Mouse (Mus musculus) lung, embryonic 14.5 days (tissue): ENCODE results near the gene Oca2. TPM values are rescaled to one million over a fixed set of nuclear protein-coding genes. Genes with fewer than 3 reads are reported as not detected.

Experiments used
- ATAC-seq: fragments of 200-750 bp; cut with Nextera tagmentation; 2 replicates; pipeline ENCODE4 v1.8.0; 2017; ENCODE audit warnings: mild to moderate bottlenecking, moderate TSS enrichment, moderate library complexity; ENCODE audit not compliant: insufficient read depth
- DNase-seq: peaks from one replicate; pipeline ENCODE4 v3.0.0-alpha.2; 2015
- H3K27ac ChIP-seq: fragments of 300-500 bp; sonication (generic); 2 replicates; pipeline ENCODE4 v1.5.1; 2014; ENCODE audit warnings: low read depth, mild to moderate bottlenecking, moderate library complexity
- H3K27me3 ChIP-seq: fragments of 300-500 bp; sonication (generic); 2 replicates; pipeline ENCODE4 v1.6.1; 2014; ENCODE audit warnings: low read length, control low read depth; ENCODE audit not compliant: insufficient read depth
- H3K36me3 ChIP-seq: fragments of 300-500 bp; sonication (generic); 2 replicates; pipeline ENCODE4 v1.6.1; 2014; ENCODE audit warnings: control low read depth; ENCODE audit not compliant: insufficient read depth
- H3K4me1 ChIP-seq: fragments of 300-500 bp; sonication (generic); 2 replicates; pipeline ENCODE4 v1.6.1; 2014; ENCODE audit warnings: antibody characterized with exemption, control low read depth; ENCODE audit not compliant: insufficient read depth
- H3K4me2 ChIP-seq: fragments of 300-500 bp; sonication (generic); 2 replicates; pipeline ENCODE4 v1.6.1; 2014; ENCODE audit warnings: mild to moderate bottlenecking
- H3K4me3 ChIP-seq: fragments of 300-500 bp; sonication (generic); 2 replicates; pipeline ENCODE4 v1.5.1; 2014; ENCODE audit warnings: low read depth, low read length
- H3K9ac ChIP-seq: fragments of 300-500 bp; sonication (generic); 2 replicates; pipeline ENCODE4 v1.6.1; 2014
- H3K9me3 ChIP-seq: fragments of 300-500 bp; sonication (generic); 2 replicates; pipeline ENCODE4 v1.6.1; 2016; ENCODE audit warnings: low read depth, low read length, control low read depth
- CTCF ChIP-seq: IDR thresholded peaks from 2 replicates; pipeline ENCODE4 v1.5.1; 2016; ENCODE audit warnings: antibody characterized with exemption, low read depth
- WGBS: fragments of 180-500 bp; shearing (Covaris S2); extraction: QIAGEN DNeasy Blood & Tissue Kit; methylation state at CpG from one replicate; pipeline ENCODE4 v1.1.7; 2014; 5-methylcytosine and 5-hydroxymethylcytosine counted together
- polyA plus RNA-seq: library from polyadenylated mRNA; unstranded; fragments of >200 nt; fragmentation: Nextera tagmentation; extraction: Ambion mirVana; gene quantifications from 2 replicates; pipeline ENCODE4 v1.2.1, GENCODE M21; 2014

The Oca2 gene
- polyA plus RNA-seq, 1 experiment from 2014 or later, result not detected

DNA sequence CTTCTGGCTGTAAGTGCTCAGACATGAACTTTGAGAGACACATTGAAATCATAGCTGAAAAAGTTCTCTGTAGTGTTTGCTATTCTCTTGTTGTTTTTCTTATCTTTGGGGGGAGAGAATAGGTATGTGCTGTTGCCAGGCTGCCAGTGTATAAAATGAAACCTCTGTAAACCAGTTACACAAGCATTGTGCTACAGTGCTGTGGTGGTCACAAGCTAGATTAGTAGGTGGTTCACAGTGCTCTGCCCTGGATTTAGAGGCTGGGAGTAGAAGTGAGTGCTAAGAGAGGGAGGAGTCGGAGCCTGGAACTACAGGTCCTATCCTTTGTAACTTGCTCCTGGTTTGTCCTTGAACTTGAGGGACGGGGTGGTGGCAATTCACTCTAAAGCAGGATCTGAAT, 148.7 kb downstream of the Oca2 start:
- no peak overlapping the region for H3K27ac ChIP-seq
- H3K4me1 ChIP-seq, result no peaks in the 10 kb centered on the region
- no peak overlapping the region for H3K9ac ChIP-seq
- H3K4me3 ChIP-seq, result no peak overlapping the region
- H3K4me2 ChIP-seq, result no peak overlapping the region
- H3K36me3 ChIP-seq, result no peaks in the 10 kb centered on the region
- H3K27me3 ChIP-seq, result no peaks in the 10 kb centered on the region
- no peak for ATAC-seq
- 61% methylated on average over 2 of the region's 2 CpGs for WGBS
- TF ChIP-seq CTCF, result no peak
- H3K9me3 ChIP-seq, result no peaks in the 10 kb centered on the region
- DNase-seq, result no peak

DNA sequence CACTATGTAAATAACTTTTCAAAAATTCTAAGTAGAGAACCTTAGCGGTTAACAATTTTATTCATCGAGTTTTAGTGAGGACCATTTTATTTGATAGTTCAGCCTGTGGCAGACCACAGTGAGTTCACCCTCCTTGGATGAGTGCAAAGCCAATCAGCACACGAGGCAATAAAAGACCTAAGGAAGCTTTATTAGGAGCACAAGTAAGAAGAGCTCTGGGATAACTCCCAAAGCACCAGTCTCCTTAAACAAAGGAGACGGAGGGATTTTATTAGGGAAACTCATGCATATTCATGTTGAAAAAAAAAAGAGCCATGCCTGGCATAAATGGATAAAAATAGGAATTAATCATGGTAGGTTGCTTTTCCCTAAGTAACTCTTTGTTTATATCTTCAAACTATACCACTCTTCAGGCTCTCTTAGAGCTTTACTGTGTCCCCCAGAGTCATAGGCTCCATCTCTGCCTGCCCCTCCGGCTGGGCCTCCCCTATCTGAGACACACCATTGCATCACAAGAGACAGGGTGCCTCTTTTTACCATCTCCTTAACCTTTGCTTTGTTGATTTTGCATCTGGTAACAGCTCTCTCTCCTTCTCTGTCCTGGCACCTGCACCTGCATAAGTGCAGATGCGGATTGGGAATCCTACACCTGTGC, 178.7 kb downstream of the Oca2 start:
- no peak overlapping the region for H3K9ac ChIP-seq

DNA sequence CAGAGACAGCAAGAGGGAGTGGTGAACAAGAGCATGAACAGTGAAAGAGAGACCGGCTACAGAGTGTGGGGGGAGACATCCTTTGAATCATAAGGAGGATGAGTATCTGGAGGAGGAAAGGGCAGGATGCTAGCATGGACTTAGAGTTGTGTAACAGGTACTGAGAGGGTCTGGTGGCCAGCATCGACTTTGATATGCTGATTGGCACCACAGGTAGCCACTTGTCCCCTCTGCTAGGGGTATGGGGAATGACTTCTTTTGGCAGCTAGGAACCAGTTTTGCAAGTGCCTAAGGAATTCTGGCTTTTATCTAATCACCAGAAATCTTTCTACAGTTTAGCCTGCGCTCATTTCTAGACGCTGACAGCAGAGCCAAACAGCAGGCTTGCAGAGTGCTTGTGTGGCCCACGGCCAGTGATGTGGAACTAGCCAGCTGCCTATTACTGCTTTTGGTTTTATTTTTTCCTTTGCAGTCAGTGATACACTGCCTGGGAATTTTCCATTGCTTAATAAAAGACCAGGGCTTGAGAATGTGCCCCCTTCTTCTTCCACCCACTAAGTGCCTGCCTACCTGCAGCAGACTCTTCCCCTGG, 179.8 kb downstream of the Oca2 start:
- Histone ChIP-seq H3K4me3 (no peak overlapping the region), H3K9me3 (no peaks in the 10 kb centered on the region), H3K27ac (no peak overlapping the region), H3K27me3 (no peaks in the 10 kb centered on the region), H3K4me1 (no peaks in the 10 kb centered on the region), H3K9ac (no peak overlapping the region), H3K4me2 (no peak overlapping the region), H3K36me3 (no peaks in the 10 kb centered on the region)
- DNase-seq (peak; percentile 6), ATAC-seq (no peak)
- TF ChIP-seq CTCF, result no peak
- 22% methylated on average over 5 of the region's 5 CpGs for WGBS

More for the DNA sequence above, 178.7 kb downstream of the Oca2 start:
- no peak for TF ChIP-seq CTCF
- 68% methylated on average over 6 of the region's 6 CpGs for WGBS
- Histone ChIP-seq H3K4me2 (no peak overlapping the region), H3K9me3 (no peaks in the 10 kb centered on the region), H3K4me3 (no peak overlapping the region), H3K27me3 (no peaks in the 10 kb centered on the region), H3K4me1 (no peaks in the 10 kb centered on the region), H3K27ac (no peak overlapping the region), H3K36me3 (no peaks in the 10 kb centered on the region)
- no peak for DNase-seq
- ATAC-seq, result no peak

DNA sequence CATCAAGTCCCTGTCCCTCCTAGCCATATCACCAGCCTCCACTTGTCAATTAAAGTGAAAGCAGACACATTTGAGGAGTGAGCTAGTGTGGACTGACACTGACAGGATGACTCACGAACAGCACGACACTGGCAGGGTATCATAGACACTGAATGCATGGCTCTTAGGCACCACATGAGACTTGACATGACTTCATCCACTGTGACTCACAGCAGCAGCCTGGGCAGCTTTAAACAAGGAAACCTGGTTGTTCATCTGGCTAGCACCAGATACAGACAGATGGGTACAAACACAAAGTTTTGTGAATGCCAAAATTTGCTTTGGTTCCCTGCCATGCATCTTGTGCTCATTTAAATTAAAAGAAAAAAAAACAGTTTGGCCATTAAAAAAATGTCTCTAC, 182.4 kb downstream of the Oca2 start:
- DNase-seq (no peak), ATAC-seq (no peak)
- H3K4me1 ChIP-seq, result no peaks in the 10 kb centered on the region
- no peak for TF ChIP-seq CTCF
- H3K4me3 ChIP-seq, result no peak overlapping the region
- H3K36me3 ChIP-seq, result no peaks in the 10 kb centered on the region
- no peak overlapping the region for H3K9ac ChIP-seq
- 54% methylated on average over 2 of the region's 2 CpGs for WGBS
- H3K9me3 ChIP-seq, result no peaks in the 10 kb centered on the region
- no peaks in the 10 kb centered on the region for H3K27me3 ChIP-seq
- H3K27ac ChIP-seq, result no peak overlapping the region
- no peak overlapping the region for H3K4me2 ChIP-seq

DNA sequence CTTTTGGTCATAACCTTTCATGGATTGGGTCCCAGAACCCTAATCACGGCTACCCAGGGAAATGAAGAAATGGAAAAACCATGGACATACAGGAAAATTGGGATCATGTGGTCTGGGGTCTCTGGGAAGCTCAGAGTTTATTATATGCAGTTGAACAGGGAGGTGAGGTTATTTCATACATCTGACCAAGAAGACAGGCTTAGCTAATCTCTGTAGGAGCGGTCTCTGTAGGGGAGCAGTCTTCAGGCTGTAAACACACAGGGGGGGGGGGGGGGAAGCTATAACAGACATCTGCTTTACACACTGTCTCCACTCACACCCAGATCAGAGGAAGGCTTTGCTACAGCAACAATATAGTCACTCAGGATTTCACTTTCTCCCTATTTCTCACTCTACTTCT, 184.0 kb downstream of the Oca2 start:
- TF ChIP-seq CTCF, result no peak
- Histone ChIP-seq H3K4me1 (no peaks in the 10 kb centered on the region), H3K27me3 (no peaks in the 10 kb centered on the region), H3K9me3 (no peaks in the 10 kb centered on the region), H3K4me3 (no peak overlapping the region), H3K4me2 (no peak overlapping the region), H3K27ac (no peak overlapping the region), H3K9ac (no peak overlapping the region), H3K36me3 (no peaks in the 10 kb centered on the region)
- no peak for ATAC-seq
- DNase-seq, result no peak
- WGBS, result 59% methylated on average over 2 of the region's 2 CpGs

DNA sequence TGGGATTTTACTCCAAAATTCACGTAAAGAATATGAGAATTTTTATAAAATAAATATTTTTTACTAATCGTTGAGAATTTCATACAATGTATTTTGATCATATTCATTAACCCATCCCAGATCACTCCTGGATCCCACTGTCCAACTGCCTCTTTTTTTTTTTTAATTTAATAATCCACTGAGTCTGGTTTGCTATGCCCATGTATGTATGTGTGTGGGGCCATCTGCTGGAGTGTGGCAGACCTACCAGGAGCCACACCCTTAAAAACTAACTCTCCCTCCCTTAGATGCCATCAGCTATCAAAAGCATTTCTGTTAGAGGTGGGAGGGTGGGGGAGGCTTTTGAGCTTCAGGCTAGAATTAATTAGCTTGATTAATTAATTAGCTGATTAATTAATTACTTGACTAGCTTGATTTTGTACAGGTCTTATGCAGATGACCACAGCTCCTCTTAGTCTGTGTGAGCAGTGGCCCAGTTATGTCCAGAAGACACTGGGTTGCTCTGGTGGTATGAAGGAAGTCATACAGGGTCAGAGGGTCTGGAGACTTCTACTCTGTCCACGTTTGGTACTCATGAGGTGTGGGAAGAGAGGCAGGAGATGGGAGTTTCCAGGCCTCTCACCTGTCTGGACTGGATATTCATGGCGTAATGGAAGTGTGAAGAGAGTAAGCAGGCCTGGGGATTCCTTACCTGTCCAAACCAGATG, 221.4 kb downstream of the Oca2 start:
- DNase-seq (no peak), ATAC-seq (no peak)
- TF ChIP-seq CTCF, result 0 out of 2 replicates have a peak, but pooled peaks have one; percentile 16
- Histone ChIP-seq H3K9me3 (no peaks in the 10 kb centered on the region), H3K27me3 (no peaks in the 10 kb centered on the region), H3K4me3 (no peak overlapping the region), H3K36me3 (no peaks in the 10 kb centered on the region), H3K4me2 (no peak overlapping the region), H3K27ac (no peak overlapping the region), H3K4me1 (no peaks in the 10 kb centered on the region), H3K9ac (no peak overlapping the region)
- WGBS, result 67% methylated on average over 4 of the region's 4 CpGs

DNA sequence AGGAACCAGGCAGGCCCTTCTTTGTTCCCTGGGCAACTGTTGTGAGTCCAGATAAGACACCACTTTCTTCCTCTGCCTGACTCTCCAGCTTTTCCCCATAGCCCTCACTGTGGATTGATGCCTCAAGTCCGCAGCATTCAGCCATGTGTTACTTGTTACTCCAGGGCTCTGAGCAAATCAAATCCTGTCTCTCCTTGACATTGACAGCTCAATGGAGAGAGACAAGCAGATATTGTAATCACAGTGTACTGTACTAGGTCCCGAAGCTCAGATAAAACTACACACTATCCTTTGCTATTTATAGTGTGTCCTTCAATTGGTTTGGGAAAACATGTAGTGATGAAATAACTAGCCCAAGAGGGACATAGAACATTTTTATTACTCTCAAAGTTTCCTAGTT, 258.7 kb downstream of the Oca2 start:
- H3K27me3 ChIP-seq, result no peaks in the 10 kb centered on the region
- no peak overlapping the region for H3K4me3 ChIP-seq
- no peak overlapping the region for H3K9ac ChIP-seq
- TF ChIP-seq CTCF, result no peak
- WGBS, result 72% methylated on average over 2 of the region's 2 CpGs
- no peaks in the 10 kb centered on the region for H3K9me3 ChIP-seq
- no peak for ATAC-seq
- H3K36me3 ChIP-seq, result no peaks in the 10 kb centered on the region
- DNase-seq, result no peak
- no peak overlapping the region for H3K27ac ChIP-seq
- no peaks in the 10 kb centered on the region for H3K4me1 ChIP-seq
- H3K4me2 ChIP-seq, result no peak overlapping the region
